Mouse (Mus musculus) megakaryocyte, embryonic 14.5 days (primary cell): Measurements from ENCODE around the gene Tysnd1.

ENCODE experiments used
- FLI1 ChIP-seq: IDR thresholded peaks from 2 replicates; pipeline ENCODE4 v1.6.1; 2012; ENCODE audit warnings: low read length, inconsistent platforms, mixed read lengths
- GATA1 ChIP-seq: IDR thresholded peaks from 3 replicates; pipeline ENCODE4 v1.6.1; 2012; ENCODE audit warnings: mixed read lengths, low read length, inconsistent platforms, borderline replicate concordance

DNA sequence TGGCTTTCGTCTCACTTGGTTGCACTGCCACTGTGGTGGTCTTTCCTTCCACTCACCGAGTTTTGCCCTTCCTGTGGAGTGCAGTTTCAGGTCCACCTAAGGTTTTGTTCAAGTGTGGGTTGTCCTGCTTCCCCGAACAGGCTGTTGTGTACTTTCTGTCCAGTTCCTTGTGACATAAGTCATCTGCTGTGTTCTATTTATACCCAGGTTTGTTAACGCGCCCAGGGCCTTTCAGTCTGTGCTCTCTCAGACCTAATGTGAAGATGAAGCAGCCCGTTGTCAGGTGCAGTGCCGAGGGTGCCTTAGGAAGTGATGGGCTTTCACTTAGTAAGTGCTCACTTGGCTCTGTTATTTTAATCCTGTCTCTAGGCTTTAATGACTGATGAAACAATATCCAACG is 5.9 kb upstream of the Tysnd1 start:
- TF ChIP-seq GATA1 (no peak), FLI1 (no peak)
